Mouse (Mus musculus) midbrain, embryonic 14.5 days (tissue): ENCODE measurements around the gene Nfyc. TPM values are rescaled to one million over a fixed set of nuclear protein-coding genes. Genes with fewer than 3 reads are reported as not detected.

Experiments
- ATAC-seq: fragments of 200-750 bp; cut with Nextera tagmentation; 2 replicates; pipeline ENCODE4 v1.8.0; 2017; ENCODE audit warnings: moderate number of reproducible peaks, moderate library complexity; ENCODE audit not compliant: low FRiP score, low TSS enrichment
- DNase-seq: peaks from one replicate; pipeline ENCODE4 v3.0.0-alpha.2; 2015
- H3K27ac ChIP-seq: fragments of 300-500 bp; sonication (generic); replicated peaks from 2 replicates; pipeline ENCODE4 v1.5.1; 2014; ENCODE audit warnings: mild to moderate bottlenecking, low read depth, low read length, moderate library complexity
- H3K27me3 ChIP-seq: fragments of 300-500 bp; sonication (generic); 2 replicates; pipeline ENCODE4 v1.6.1; 2014; ENCODE audit warnings: low read length, control low read depth, mixed read lengths; ENCODE audit not compliant: control insufficient read depth, insufficient read depth
- H3K36me3 ChIP-seq: fragments of 300-500 bp; sonication (generic); 2 replicates; pipeline ENCODE4 v1.6.1; 2014; ENCODE audit warnings: low read length, control low read depth; ENCODE audit not compliant: control insufficient read depth, insufficient read depth
- H3K4me1 ChIP-seq: fragments of 300-500 bp; sonication (generic); 2 replicates; pipeline ENCODE4 v1.6.1; 2014; ENCODE audit warnings: mild to moderate bottlenecking, antibody characterized with exemption, low read length, control low read depth; ENCODE audit not compliant: control insufficient read depth, insufficient read depth
- H3K4me2 ChIP-seq: fragments of 300-500 bp; sonication (generic); 2 replicates; pipeline ENCODE4 v1.6.1; 2014; ENCODE audit warnings: mild to moderate bottlenecking, low read length, moderate library complexity
- H3K4me3 ChIP-seq: fragments of 300-500 bp; sonication (generic); replicated peaks from 2 replicates; pipeline ENCODE4 v1.5.1; 2014; ENCODE audit warnings: low read depth, low read length
- H3K9ac ChIP-seq: fragments of 300-500 bp; sonication (generic); replicated peaks from 2 replicates; pipeline ENCODE4 v1.6.1; 2014; ENCODE audit warnings: mild to moderate bottlenecking, low read length, moderate library complexity
- H3K9me3 ChIP-seq: fragments of 300-500 bp; sonication (generic); 2 replicates; pipeline ENCODE4 v1.6.1; 2016; ENCODE audit warnings: low read length, control low read depth, mixed read lengths; ENCODE audit not compliant: control insufficient read depth
- WGBS: fragments of 180-500 bp; shearing (Covaris S2); extraction: QIAGEN DNeasy Blood & Tissue Kit; methylation state at CpG from one replicate; pipeline ENCODE4 v1.1.7; 2014; 5-methylcytosine and 5-hydroxymethylcytosine counted together
- polyA plus RNA-seq: library from polyadenylated mRNA; unstranded; fragments of >200 nt; fragmentation: Nextera tagmentation; extraction: Ambion mirVana; gene quantifications from 2 replicates; pipeline ENCODE4 v1.2.1, GENCODE M21; 2014

The Nfyc gene
- polyA plus RNA-seq, 1 experiment from 2014 or later: 97.5 TPM

DNA sequence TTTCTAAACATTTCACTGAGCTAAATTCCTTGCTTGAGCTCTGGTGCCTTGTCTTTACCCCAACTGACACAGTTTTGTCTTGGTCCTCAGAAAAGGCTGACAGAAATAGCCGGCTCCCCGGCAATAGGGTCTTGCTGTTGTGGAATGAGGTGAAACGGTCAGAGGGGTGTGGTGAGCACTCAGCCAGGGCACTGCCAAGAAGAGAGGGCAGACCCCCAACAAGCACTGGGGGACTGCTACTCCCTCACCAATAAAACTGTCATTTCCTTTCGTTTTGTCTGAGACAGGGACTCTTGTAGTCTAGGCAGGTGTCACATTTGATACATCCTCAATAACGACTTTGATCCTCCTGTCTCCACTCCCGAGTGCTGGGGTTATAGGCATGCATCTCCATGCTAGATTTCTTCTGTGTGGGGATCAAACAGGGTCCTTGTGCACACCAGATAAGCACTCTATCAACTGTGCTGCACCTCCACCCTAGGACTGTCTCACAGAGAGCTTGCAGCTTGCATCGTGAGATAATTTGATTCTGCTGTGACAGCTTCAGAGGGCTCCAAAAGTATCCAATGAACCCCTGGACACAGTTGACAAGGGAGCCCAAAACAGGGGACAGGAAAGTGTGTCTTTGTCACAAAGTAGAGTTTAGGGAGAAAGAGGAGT, 13.2 kb upstream of the Nfyc start:
- DNase-seq (no peak), ATAC-seq (no peak)
- no peak overlapping the region for H3K27ac ChIP-seq
- H3K9ac ChIP-seq: no peak overlapping the region
- no peaks in the 10 kb centered on the region for H3K4me1 ChIP-seq
- 55% methylated on average over 7 of the region's 7 CpGs for WGBS
- H3K4me2 ChIP-seq: no peak overlapping the region
- H3K27me3 ChIP-seq: no peaks in the 10 kb centered on the region
- no peaks in the 10 kb centered on the region for H3K9me3 ChIP-seq
- no peaks in the 10 kb centered on the region for H3K36me3 ChIP-seq
- H3K4me3 ChIP-seq: no peak overlapping the region

GRCm38 (mm10) chr4:120841342-120841741, 10.0 kb upstream of the Nfyc start:
- DNase-seq: no peak
- WGBS: 91% methylated on average over 3 of the region's 3 CpGs
- ATAC-seq: no peak
- Histone ChIP-seq H3K9ac (no peak overlapping the region), H3K27ac (no peak overlapping the region), H3K36me3 (no peaks in the 10 kb centered on the region), H3K4me1 (no peaks in the 10 kb centered on the region), H3K9me3 (no peaks in the 10 kb centered on the region), H3K4me3 (no peak overlapping the region), H3K4me2 (no peak overlapping the region), H3K27me3 (no peaks in the 10 kb centered on the region)

- H3K4me3 ChIP-seq: no peak overlapping the region
- no peaks in the 10 kb centered on the region for H3K4me1 ChIP-seq
- no peak for ATAC-seq
- no peaks in the 10 kb centered on the region for H3K27me3 ChIP-seq
- no peak for DNase-seq
- no peak overlapping the region for H3K27ac ChIP-seq
- H3K4me2 ChIP-seq: no peak overlapping the region
- no peaks in the 10 kb centered on the region for H3K36me3 ChIP-seq
- 82% methylated on average over 5 of the region's 5 CpGs for WGBS
- no peak overlapping the region for H3K9ac ChIP-seq
- no peaks in the 10 kb centered on the region for H3K9me3 ChIP-seq
Measured at GRCm38 (mm10) chr4:120830767-120831166, 605 bp downstream of the Nfyc start.

DNA sequence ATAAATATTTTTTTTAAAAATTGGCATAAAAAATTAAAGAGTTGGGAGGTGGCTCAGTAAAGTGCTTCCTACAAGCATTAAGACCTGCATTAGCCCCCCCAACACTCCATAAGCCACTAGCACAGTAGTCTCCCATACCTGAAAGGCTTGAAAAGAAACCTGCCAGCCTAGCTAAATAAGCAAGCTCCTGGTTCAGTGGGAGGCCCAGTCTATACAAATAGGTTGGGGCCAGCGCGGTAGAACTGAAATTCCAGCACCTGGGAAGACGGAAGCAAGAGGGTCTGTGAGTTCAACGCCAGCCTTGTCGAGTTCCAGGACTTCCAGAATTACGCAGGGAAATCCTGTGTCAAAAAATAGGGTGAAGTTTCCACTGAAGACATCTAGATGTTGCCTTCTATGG, 5.0 kb downstream of the Nfyc start:
- no peak overlapping the region for H3K9ac ChIP-seq
- no peaks in the 10 kb centered on the region for H3K9me3 ChIP-seq
- no peaks in the 10 kb centered on the region for H3K36me3 ChIP-seq
- peak overlapping the region; percentile 85 for H3K4me2 ChIP-seq
- DNase-seq: no peak
- H3K27me3 ChIP-seq: no peaks in the 10 kb centered on the region
- H3K27ac ChIP-seq: peak overlapping the region; percentile 100
- peaks cover 8% of the 10 kb centered on the region for H3K4me1 ChIP-seq
- no peak for ATAC-seq
- 97% methylated on average over 6 of the region's 6 CpGs for WGBS
- no peak overlapping the region for H3K4me3 ChIP-seq

GRCm38 (mm10) chr4:120825577-120826326, 5.6 kb downstream of the Nfyc start:
- ATAC-seq (peak; percentile 96), DNase-seq (peak; percentile 100)
- Histone ChIP-seq H3K4me3 (peak overlapping the region; percentile 88), H3K9me3 (no peaks in the 10 kb centered on the region), H3K4me2 (peak overlapping the region; percentile 85), H3K27ac (peak overlapping the region; percentile 100), H3K27me3 (no peaks in the 10 kb centered on the region), H3K9ac (peak overlapping the region; percentile 100), H3K4me1 (peaks cover 8% of the 10 kb centered on the region), H3K36me3 (no peaks in the 10 kb centered on the region)
- under 1% methylated on average over 54 of the region's 55 CpGs for WGBS

- WGBS: under 1% methylated on average over 47 of the region's 53 CpGs
- H3K4me1 ChIP-seq: peaks cover 8% of the 10 kb centered on the region
- peak overlapping the region; percentile 85 for H3K4me2 ChIP-seq
- peak overlapping the region; percentile 100 for H3K9ac ChIP-seq
- peak overlapping the region; percentile 100 for H3K27ac ChIP-seq
- peak overlapping the region; percentile 88 for H3K4me3 ChIP-seq
- ATAC-seq (peak; percentile 94), DNase-seq (peak; percentile 97)
- no peaks in the 10 kb centered on the region for H3K36me3 ChIP-seq
- H3K27me3 ChIP-seq: no peaks in the 10 kb centered on the region
- no peaks in the 10 kb centered on the region for H3K9me3 ChIP-seq
Measured at GRCm38 (mm10) chr4:120825100-120825553, 6.2 kb downstream of the Nfyc start.

GRCm38 (mm10) chr4:120822191-120822911, 9.0 kb downstream of the Nfyc start:
- Histone ChIP-seq H3K27me3 (no peaks in the 10 kb centered on the region), H3K4me2 (no peak overlapping the region), H3K9me3 (no peaks in the 10 kb centered on the region), H3K4me1 (peaks cover 8% of the 10 kb centered on the region), H3K4me3 (no peak overlapping the region), H3K9ac (no peak overlapping the region), H3K36me3 (no peaks in the 10 kb centered on the region), H3K27ac (no peak overlapping the region)
- ATAC-seq (no peak), DNase-seq (no peak)
- WGBS: 97% methylated on average over 2 of the region's 2 CpGs

- no peaks in the 10 kb centered on the region for H3K27me3 ChIP-seq
- DNase-seq: no peak
- 93% methylated on average over 2 of the region's 2 CpGs for WGBS
Measured at GRCm38 (mm10) chr4:120819871-120820270, 11.5 kb downstream of the Nfyc start.

More at GRCm38 (mm10) chr4:120819871-120820270, 11.5 kb downstream of the Nfyc start:
- Histone ChIP-seq H3K9ac (no peak overlapping the region), H3K36me3 (no peaks in the 10 kb centered on the region), H3K4me1 (peaks cover 13% of the 10 kb centered on the region), H3K27ac (no peak overlapping the region), H3K4me2 (no peak overlapping the region), H3K9me3 (no peaks in the 10 kb centered on the region), H3K4me3 (no peak overlapping the region)
- ATAC-seq: no peak
